Mouse (Mus musculus) C2C12 (cell line): ENCODE results near the gene Ugcg.

Experiments used
- CEBPB ChIP-seq: IDR thresholded peaks from one replicate; pipeline ENCODE4 v1.6.1; 2011; ENCODE audit warnings: low read depth, mild to moderate bottlenecking, control low read depth, moderate library complexity
- CTCF ChIP-seq: IDR thresholded peaks from one replicate; pipeline ENCODE4 v1.5.1; 2011; ENCODE audit not compliant: control insufficient read depth, insufficient read depth, insufficient read length
- FOSL1 ChIP-seq: IDR thresholded peaks from one replicate; pipeline ENCODE4 v1.8.0; 2011; ENCODE audit warnings: mild to moderate bottlenecking, low read length; ENCODE audit not compliant: poor library complexity, insufficient read depth, severe bottlenecking
- MAX ChIP-seq: IDR thresholded peaks from one replicate; pipeline ENCODE4 v1.6.1; 2011; ENCODE audit warnings: mild to moderate bottlenecking, control low read depth
- USF1 ChIP-seq: IDR thresholded peaks from one replicate; pipeline ENCODE4 v1.6.1; 2011; ENCODE audit warnings: low read depth, mild to moderate bottlenecking, control low read depth, moderate library complexity

- TF ChIP-seq CTCF (no peak), USF1 (peak; percentile 33), FOSL1 (no peak), MAX (no peak), CEBPB (no peak)
These were observed 65.3 kb downstream of the Ugcg start for GRCm38 (mm10) chr4:59254397-59254796.
